Mouse (Mus musculus) right cerebral cortex, adult 18-20 months (tissue): ENCODE measurements around the gene Trio.
A peak's percentile ranks its signal among the peaks of the same experiment; 100 is the strongest.

Experiments
- DNase-seq: peaks from one replicate; pipeline ENCODE4 v3.0.0; 2022; ENCODE audit warnings: mixed read lengths

The Trio gene

DNA sequence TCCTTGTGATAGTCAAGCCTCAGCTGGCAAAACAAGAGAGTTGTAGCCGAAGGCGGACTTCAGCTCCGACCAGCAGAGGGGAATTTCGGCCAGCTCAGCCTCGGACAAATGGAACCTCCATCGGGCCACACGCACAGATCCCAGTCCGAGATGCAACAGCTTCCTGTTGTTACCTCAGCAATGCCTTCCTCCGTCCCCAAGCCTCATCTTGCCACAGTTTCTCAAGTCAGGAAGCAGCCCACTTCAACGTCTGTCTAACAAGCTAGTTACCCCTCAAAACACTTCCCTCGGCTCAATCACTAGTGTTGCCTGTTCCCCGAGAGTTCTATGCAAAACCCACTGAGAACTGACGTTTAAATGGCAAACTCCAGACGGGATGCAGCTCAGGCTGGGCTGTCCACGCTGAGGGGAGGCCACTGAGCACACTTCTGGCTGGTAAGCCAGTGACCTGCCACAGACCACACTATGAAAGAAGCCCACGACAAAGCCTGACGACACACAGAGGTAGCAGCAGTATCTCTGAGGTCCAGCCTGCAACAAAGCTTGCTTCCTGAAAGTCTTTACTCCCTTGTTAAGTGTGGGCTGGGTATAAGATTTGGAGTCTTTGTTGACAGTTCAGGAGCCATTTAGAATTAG is 34.5 kb downstream of the Trio start:
- DNase-seq: no peak

DNA sequence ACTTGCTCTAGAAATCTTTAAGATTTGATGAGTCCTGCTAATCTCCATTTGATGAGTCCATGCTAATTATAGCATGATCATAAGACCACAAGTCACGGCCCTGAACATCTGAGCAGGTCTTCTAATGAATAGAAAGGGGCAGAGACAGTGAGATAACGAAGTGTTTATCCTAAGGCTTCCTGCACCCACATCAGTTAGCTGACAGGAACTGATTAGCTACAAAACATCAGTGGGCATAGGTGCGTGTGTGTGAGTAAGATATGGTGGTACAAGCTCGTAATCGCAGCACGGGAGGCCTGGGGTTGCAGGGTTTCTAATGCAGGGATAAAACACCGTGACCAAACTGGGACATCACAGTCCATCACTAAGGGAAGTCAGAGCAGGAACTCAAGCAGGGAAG is 37.7 kb downstream of the Trio start:
- no peak for DNase-seq

DNA sequence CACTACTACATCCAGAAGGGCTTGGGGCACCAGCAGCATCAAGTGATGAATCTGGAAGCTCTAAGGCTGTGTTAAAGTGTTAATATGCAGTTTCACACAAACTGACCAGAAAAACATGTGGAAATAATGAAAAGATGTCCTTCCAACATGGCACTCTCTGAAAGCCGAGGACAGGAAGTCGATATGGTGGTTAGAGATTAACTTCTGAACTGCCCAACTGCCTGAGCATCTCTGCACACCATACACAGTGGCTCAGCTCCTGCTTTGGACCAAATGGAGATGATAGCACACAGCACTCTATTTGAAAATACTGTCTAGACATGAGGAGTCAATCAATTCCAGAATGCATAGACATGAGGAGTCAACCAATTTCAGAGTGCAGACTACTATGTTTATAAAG is 40.8 kb downstream of the Trio start:
- no peak for DNase-seq

DNA sequence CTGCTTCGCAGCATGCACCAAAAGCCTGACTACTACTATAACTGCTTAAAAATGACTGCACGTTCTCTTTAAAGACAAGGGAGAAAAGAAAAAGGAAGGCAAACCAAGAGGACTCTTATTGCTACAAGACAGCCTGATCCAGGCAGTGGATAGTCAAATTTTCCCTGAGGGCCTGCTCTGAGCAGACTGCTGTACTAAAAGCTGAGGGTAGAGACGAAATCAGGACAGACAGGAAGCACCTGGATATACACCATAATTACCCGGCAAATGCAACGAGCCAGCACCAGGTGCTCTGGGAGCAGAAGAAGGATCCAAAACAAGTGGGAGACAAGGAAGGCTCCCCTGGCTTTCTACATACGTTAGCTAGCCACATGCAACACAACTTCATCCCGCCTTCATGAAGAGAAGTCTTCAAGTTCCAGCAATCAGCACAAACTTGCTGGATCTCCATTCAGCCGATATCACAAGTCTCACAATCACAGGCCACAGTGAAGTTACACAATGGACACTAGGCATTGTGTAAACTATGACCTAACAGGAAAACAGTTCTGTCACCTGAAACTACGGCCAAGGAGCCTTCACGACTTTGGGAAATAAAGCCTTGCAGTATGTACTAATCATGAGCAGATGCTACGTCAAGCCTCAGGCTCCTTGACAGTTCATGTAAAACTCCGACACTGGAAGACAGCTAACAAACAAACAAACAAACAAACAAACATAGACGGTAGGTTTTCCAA is 43.7 kb downstream of the Trio start:
- no peak for DNase-seq

DNA sequence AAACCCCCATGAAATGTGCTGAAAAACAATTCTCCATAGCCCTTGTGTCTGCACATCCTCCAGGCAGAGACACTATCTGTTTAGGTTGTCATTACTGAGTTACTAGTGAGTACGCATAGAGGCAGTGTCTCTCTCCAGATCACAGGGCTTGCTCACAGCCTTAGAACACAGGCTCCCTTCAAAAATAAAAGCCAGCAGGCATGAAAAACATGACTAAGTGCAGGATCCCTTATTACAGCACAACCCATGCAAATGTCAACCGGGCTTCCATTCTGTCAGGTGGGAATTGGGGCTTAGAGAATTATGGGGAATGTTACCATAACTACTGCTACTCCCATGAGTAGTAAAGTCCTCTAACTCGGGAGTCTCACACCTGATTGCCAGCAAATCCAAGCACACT is 44.4 kb downstream of the Trio start:
- DNase-seq: no peak

DNA sequence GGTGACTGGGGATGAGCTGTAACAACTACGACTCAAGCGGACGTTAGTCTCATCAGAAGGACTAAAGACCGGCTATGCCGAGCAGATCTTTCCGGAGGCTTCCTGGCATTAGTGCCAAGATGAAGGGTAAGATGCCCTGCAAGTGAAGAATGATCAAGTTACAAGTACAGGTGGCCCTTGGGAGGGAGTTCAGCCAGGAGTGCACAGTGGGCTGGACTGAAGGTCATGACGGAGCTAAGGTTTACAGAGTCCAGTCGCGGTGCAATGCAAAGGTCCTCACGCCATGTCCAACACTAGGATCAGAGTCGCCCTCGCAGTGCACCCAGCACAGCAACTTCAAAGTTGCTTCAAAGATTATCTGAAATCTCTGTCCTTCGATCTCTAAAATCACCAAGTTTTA is 45.2 kb downstream of the Trio start:
- DNase-seq: no peak

DNA sequence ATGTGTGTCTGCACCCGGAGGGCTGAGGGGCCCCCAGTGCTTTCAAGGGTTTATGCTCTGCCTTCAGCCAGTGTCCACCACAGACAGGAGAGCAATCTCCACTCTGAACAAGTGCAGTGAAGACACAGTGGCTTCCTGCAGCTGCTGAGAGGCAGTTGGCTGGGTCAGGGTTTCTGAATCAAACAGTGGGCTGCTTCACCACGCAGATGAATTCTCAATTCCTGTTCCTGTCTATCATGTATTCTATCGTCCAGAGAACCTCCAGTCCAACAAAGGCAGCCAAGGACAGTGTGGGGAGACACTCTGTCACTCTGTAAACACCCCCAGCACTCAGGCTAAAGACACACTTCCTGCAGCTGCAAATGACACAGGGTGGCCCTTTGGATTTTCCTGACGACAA is 48.7 kb downstream of the Trio start:
- no peak for DNase-seq

DNA sequence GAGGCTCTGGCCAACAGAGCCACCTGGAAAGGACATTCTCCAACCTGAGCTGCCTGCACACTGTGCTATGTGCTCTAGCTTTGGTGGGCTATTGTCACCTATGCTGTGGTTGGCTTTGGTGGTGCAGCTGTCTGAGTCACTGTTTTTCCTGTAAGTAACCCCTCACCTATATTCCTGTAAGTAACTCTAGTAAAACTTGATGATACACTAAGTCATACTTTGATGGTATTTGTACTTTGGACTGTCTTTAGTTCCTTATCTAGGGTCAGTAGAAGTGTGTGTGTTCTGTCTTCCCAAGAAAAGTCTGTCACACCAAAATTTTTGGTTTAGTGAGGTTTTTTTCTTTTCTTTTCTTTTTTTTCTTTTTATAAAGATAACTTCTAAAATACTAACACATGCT is 49.3 kb downstream of the Trio start:
- no peak for DNase-seq

DNA sequence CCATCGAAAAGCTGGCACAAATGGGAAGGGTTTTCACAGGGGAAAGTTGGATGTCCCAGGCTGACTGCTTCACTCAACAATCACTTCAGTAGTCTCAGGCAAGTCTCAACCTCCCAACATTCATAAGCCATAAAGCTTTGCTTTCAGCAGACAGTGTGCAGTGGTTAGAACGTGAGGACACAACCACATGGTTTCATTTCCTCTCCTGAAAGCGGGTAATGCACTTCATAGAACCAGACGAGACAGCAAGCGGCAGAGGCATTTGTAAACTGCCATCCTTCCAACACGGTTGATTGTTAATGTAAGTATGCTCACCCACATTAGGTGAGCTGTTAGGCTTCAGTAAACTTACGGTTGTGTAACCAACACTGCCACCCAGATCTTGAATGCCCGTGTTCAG is 51.0 kb downstream of the Trio start:
- no peak for DNase-seq

DNA sequence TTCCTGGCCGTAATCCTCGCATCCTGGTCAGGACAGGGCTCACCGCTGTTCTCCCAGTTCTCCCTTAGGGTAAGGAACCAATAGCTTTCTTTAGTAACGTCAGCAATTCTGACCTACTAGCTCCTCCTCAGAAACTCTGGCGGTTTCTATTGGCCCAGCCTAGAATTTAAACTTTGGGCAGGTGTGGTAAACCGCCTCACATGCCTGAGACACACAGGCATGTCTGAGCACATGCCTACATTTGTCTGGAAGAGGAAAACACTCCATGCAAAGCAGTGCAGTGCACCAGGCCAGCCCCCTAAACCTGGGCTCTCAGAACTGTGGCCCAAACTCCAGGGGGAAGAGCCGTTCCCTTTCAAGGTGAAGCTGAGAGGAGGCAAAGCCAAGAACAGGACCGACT is 57.5 kb downstream of the Trio start:
- DNase-seq: no peak

DNA sequence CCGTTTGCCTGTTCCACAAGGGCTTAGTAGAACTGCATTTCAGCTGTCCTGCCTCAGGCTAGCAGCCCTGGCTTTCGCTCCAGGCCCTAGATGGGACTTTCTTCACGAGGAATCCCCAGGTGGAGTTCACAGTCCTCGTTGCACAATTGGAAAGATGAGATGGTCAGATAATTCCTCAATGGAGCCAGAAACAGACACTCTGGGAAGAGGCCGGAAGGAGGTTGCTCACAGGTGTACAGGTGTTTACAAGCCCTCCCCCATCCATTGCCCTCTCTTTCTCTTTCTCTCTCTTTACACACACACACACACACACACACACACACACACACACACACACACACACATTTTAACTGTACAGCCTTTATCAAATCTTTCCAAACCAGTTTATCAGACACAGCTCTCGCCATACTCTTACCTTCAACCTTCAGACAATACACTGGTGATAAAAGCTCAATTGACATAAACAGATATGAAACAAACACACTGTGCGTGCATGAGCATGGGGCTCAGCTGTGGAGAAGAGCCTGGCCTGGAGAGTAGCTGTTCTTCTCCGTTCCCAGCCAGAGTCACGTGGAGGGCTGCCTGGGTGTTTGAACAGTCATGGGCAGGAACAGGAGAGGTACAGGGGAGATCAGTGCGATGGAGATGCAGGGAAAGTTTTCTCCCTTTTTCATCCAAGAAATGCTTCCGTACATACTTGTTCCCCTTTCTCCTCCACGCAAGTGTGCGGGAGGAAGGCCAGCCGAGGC is 58.3 kb downstream of the Trio start:
- no peak for DNase-seq

DNA sequence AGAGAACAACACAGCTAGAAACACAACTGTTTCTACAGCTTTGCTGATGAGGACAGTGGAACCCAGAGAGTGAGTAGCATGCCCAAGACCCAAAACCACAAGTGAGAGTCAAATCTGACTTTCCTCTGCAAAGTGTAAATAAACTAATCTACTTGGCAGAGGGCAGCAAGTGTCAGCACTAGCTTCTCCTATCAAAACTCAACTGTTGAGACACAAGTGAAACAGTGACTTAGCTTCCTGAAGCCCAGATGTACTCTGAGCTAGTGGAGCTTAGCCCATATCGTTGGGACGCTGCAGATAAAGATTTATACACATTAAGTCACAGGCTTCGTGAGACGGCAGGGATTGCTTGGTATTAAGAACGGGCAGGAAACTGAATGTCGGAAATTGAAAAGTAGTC is 60.8 kb downstream of the Trio start:
- DNase-seq: no peak

DNA sequence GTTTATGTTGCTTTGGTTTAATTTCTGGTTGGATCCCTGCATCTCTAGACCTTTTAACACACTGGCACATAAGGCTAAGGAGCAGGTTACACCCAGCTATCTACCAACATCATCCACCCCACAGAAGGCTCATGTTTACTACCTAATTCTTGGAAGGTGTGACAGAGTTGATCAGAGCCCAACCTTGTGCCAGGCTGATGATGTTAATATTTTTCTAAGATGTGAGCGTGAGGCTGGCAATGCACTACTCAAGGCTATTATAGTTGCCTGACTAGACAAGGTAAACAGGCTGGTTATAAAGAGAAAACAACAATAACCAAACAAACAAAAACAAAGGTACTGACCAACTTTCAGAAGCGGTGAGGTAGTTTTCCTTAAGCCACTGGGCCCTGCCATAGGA is 62.1 kb downstream of the Trio start:
- no peak for DNase-seq

DNA sequence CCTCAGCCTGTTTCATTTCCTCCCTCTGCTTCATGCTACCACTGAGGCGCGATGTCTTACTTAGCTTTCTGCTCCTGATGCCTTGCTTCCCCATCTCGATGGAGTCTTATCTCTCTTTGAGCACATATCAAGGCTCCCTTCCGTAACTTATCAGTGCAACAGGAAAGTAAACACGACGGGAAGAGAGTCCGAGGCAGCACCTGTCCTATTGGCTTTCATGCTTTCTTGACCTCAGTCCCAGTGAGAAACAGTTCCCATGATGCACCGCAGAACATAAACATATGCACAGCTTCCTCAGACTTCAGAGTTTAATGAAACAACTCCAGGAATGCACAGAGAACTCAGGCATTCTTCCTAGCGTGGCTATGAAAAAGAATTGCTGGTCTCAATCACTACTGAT is 65.0 kb downstream of the Trio start:
- DNase-seq: no peak

DNA sequence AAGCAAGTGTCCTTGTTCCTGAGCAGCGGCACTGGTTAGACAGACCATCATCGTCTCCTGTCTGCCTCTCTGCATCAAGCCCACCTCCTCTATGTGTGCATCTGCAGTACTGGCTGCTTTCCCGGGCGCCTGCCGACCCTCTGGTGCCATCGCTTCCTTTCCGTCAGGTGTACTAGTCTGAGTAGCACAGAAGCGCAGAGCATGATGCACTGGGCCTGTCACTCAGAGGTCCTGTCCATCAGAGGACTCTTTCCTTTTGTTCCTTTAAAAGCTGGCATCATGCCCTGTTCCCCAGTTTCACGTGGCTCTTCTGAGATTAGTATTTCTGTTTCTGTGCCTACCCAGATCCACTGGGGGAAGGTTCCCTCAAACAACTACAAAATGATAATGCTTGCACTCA is 67.8 kb downstream of the Trio start:
- DNase-seq: no peak

DNA sequence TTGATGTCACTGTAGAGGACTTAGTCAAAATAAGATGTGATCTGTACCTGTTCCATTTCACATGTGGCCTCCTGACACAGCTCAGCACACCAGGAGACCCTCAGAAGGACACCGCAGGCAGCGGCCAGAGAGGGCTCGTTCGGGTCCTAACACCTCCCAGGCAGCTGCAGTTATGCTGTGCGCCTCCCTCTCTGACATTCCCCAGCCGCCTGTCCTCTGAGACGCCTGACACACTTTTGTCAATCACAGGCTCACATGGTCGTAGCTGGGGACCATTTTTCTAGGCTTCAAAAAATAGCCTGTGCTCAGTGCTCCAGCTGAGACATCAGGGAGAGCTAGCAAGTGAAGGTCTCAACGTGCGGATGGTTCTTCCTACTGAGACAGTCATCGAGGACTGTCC is 70.0 kb downstream of the Trio start:
- no peak for DNase-seq

DNA sequence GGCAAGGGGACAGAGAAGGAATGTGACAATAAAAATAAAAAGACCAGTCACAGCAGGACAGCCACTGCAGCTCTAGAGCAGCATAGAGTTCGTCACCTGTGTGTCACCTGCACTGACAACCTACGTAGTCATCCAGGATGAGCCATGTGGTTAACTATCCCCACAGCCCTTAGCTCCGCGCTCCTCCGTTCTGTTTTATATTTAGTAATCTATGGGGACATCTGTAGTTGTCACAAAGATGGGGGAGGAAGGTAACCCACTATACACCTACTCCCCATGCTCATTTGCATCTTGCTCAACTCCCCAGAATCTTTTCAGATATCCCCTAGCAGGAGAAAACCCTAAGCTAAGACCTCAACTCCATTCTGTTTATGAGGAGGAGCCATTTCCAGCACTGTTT is 71.3 kb downstream of the Trio start:
- peak; percentile 46 for DNase-seq

DNA sequence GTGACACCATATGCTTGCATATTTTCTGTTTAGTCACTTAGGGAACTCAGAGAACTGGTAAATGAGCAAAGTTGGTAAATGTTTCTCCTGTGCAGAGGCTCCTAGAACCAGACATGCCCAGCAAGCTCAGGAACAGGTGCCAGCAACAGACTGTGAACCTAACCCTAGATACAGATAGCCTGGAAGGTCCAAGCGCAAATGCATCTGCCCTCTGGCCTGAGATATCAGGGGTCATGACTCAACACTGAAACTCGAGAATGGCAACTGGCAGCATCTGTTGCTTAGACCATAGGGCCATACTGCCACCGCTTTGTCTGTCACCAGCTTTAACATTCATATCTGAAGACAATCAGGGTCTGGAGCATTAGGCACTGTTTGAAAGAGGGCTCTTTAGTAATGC is 72.1 kb downstream of the Trio start:
- DNase-seq: no peak

DNA sequence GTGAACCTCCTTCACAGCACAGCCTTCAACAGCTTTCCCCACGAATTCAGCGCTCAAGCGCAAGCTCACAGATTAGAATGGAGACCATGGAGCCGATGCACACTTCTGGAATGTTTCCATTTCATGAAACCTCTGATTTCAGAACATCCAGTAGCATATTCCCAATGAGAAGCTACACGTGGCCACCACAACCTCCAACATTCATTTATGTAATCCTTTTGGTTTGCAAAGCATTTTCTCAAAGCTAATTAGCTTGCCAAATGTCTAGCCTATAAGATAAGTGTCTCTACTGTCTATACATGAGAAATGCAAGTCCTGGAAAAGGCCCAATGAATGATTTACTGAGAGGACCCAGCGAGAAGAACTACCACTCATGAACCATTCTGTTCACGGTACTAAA is 74.5 kb downstream of the Trio start:
- peak; percentile 48 for DNase-seq

DNA sequence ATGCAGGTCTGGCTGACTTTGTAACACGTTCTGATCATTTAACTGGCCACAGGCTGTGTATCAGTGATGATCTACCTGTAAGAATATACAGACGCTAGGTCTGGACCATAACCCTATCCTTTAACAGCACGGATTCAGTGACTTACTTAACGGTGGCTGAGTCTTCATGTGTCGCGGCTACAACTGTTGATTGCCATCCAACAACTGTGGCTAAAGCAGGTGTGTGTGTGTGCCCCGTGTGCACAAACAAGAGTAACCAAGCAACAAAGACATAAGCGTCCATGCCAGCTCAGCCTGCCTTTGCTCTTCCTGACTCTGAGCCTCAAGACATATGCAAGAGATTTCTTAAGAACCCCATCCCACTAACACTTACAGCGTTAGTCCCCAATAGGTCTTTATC is 76.5 kb downstream of the Trio start:
- DNase-seq: no peak

DNA sequence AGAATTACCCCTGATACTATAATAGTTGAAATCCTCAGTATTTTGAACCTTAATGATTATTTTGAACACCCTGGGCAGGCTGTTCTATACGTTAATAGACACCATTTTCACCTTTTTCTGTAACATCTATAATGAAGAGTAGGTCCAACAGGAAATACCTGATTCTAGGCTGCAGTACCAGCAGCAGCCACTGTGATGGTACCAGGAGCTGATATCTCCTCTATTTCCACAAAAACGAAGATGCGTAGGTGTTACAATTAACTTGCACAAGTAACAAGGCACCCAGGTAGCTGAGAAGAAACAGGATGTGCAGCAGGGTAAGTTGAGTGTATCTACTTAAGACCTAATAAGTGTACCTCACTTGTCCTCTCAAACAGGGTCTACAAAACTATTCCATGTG is 77.8 kb downstream of the Trio start:
- no peak for DNase-seq

DNA sequence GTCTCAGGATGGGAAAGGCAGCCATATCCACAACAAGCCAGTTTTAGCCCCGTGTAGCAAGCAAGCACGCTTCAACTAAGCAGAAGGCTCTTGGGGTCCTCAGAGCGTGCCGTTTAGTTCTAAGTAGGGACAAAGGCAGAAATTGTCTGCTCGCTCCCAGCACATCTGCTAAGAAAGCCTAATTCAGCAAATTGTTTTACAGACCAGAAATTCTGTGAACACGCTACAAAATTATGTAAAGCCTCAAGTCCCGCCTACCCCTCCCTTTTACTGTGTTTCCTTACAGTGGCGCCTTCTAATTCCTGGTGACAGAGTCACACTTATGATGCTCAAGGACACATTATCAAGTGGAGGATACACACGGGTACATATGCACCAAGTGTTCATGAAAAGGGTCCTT is 80.1 kb downstream of the Trio start:
- no peak for DNase-seq

DNA sequence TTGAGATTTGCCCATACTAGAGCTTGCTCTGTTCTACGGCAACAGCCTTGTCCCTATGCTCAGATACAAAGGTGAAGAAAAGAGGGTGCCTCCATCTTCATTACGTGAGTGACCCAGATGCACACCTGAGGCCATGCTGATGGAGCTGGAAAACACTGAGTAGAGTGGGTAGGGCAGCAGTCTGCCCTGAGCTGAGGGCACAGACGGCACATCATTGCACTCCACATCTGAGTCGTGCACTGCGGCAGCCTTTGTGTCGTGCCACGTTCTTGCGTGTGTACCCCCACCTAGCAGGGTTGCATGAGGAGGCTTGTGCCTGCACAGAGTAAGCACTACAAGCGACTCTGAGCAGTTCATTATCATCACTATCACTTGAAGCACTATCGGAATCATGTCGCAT is 80.8 kb downstream of the Trio start:
- DNase-seq: no peak

DNA sequence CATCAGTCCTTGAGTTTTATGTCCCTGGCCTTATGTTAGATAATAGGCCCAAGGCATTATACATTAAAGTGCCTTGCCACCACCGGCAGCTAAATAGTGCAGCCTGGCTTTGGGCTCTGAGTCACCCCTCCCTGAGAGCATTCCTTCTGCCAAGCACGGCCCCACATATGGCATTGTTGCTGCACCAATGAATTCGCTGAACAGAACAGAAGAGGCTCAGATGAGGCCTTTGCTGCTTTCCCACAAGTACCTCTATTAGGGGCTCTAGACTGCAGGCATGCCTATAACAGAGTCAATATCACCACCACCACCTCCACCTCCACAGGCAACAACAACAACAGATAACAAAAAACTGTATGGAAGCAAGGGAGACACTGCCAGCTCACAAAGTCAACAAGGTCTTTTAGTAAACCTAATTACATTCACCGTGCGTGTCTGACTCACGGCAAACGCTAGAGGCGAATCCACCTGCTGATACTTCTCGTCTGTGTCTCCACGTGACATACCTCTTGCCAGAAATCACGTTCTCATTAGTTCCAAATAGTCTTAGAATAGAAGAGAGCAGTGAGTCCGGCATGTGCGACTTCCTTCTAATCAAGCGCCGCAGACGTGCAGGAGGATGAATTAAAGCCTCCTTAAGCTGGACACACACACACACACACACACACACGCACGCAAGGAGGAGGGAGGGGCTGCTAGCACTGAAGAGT is 82.0 kb downstream of the Trio start:
- DNase-seq: peak; percentile 72
